Mouse (Mus musculus) stomach, embryonic 15.5 days (tissue): Measurements from ENCODE around the gene Cpsf6. TPM values are rescaled to one million over a fixed set of nuclear protein-coding genes. Genes with fewer than 3 reads are reported as not detected.
"Not testable (repeated sequence)": the region's sequence is repeated elsewhere in the genome, so short reads cannot be mapped to it uniquely, and the experiment has no call there.

ENCODE experiments used
- ATAC-seq: fragments of 200-750 bp; cut with Nextera tagmentation; 2 replicates; pipeline ENCODE4 v1.8.0; 2017; ENCODE audit warnings: low read depth, moderate number of reproducible peaks, moderate TSS enrichment; ENCODE audit not compliant: insufficient read depth, low FRiP score
- H3K27ac ChIP-seq: fragments of 300-500 bp; sonication (generic); 2 replicates; pipeline ENCODE4 v1.5.1; 2015; ENCODE audit warnings: mild to moderate bottlenecking, inconsistent platforms
- H3K27me3 ChIP-seq: fragments of 300-500 bp; sonication (generic); replicated peaks from 2 replicates; pipeline ENCODE4 v1.6.1; 2015; ENCODE audit warnings: inconsistent platforms
- H3K36me3 ChIP-seq: fragments of 300-500 bp; sonication (generic); 2 replicates; pipeline ENCODE4 v1.6.1; 2015; ENCODE audit warnings: inconsistent platforms
- H3K4me1 ChIP-seq: fragments of 300-500 bp; sonication (generic); 2 replicates; pipeline ENCODE4 v1.6.1; 2015; ENCODE audit warnings: inconsistent platforms
- H3K4me2 ChIP-seq: fragments of 300-500 bp; sonication (generic); 2 replicates; pipeline ENCODE4 v1.6.1; 2015; ENCODE audit warnings: mild to moderate bottlenecking, inconsistent platforms
- H3K4me3 ChIP-seq: fragments of 300-500 bp; sonication (generic); replicated peaks from 2 replicates; pipeline ENCODE4 v1.5.1; 2015; ENCODE audit warnings: inconsistent platforms
- H3K9ac ChIP-seq: fragments of 300-500 bp; sonication (generic); 2 replicates; pipeline ENCODE4 v1.6.1; 2015; ENCODE audit warnings: inconsistent platforms
- H3K9me3 ChIP-seq: fragments of 300-500 bp; sonication (generic); 2 replicates; pipeline ENCODE4 v1.6.1; 2016; ENCODE audit warnings: inconsistent platforms
- WGBS: fragments of 180-500 bp; shearing (Covaris S2); methylation state at CpG from one replicate; pipeline ENCODE4 v1.1.7; 2015; 5-methylcytosine and 5-hydroxymethylcytosine counted together
- polyA plus RNA-seq: library from polyadenylated mRNA; unstranded; fragments of >200 nt; fragmentation: Nextera tagmentation; extraction: Ambion mirVana; gene quantifications from 2 replicates; pipeline ENCODE4 v1.2.1, GENCODE M21; 2015

Cpsf6 gene
- polyA plus RNA-seq, 1 experiment from 2014 or later: 117 TPM

DNA sequence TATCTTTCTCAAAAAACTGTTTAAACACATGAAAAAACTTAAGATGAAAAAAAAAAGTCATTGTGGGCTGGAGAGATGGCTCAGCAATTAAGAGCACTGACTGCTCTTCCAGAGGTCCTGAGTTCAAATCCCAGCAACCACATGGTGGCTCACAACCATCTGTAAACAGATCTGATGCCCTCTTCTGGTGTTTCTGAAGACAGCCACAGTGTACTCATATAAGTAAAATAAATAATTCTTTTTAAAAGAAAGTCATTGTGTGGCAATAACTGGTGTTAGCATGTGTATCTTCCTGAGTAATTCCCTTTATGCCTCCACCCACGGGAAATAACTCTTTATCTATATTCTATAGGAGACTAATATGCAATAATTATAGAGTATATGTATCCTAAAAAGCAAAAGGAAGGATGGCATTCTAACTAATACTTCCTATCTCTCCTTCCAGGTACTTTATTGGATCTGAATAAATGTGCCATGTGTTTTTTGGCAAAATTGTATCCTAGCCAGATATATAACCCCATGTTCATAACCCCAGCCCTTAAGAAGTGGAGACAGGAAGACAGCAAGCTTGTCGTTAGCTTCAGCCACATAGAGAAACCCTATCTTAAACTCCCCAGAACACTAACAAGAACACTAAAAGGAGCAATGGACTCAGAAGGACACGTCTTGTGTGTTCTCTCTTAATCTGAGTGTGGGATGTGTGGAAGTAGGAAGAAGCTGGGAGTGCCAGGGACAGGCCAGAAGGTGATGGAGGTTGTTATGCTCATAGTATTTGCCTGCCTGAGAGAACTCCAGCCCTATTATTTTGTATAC is 15.1 kb upstream of the Cpsf6 start:
- 68% methylated on average over 3 of the region's 3 CpGs for WGBS
- no peak overlapping the region for H3K9ac ChIP-seq
- no peak overlapping the region for H3K4me2 ChIP-seq
- no peaks in the 10 kb centered on the region for H3K4me1 ChIP-seq
- H3K36me3 ChIP-seq: no peaks in the 10 kb centered on the region
- no peak overlapping the region for H3K27ac ChIP-seq
- H3K27me3 ChIP-seq: no peaks in the 10 kb centered on the region
- ATAC-seq: no peak
- no peak overlapping the region for H3K4me3 ChIP-seq
- no peaks in the 10 kb centered on the region for H3K9me3 ChIP-seq

DNA sequence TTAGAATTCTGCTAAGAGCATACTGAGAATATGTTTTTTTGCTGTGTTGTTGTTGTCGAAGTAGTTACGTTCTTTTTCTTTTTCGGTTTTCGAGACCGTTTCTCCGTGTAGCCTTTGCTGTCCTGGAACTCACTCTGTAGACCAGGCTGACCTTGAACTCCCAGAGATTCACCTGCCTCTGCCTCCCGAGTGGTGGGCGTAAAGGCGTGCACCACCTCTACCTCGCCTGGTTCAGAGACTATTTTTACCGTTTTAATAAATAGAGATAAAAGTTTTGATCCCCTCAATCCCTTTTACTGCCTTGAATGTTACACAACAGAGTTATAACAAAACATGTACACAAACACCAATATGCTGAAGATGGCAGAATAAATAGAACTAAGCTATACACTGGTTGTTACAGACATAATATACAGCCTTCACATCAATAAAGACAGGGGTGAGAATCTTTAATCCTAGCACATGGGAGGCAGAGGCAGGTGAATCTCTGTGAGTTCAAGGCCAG is 14.1 kb upstream of the Cpsf6 start:
- H3K9ac ChIP-seq: 0 out of 2 replicates have a peak overlapping the region, but pooled peaks have one; percentile 13
- H3K27me3 ChIP-seq: no peaks in the 10 kb centered on the region
- no peaks in the 10 kb centered on the region for H3K9me3 ChIP-seq
- WGBS: 49% methylated on average over 11 of the region's 11 CpGs
- peak overlapping the region; percentile 41 for H3K4me3 ChIP-seq
- no peak for ATAC-seq
- H3K4me2 ChIP-seq: peak overlapping the region; percentile 65
- H3K36me3 ChIP-seq: no peaks in the 10 kb centered on the region
- no peaks in the 10 kb centered on the region for H3K4me1 ChIP-seq
- no peak overlapping the region for H3K27ac ChIP-seq

DNA sequence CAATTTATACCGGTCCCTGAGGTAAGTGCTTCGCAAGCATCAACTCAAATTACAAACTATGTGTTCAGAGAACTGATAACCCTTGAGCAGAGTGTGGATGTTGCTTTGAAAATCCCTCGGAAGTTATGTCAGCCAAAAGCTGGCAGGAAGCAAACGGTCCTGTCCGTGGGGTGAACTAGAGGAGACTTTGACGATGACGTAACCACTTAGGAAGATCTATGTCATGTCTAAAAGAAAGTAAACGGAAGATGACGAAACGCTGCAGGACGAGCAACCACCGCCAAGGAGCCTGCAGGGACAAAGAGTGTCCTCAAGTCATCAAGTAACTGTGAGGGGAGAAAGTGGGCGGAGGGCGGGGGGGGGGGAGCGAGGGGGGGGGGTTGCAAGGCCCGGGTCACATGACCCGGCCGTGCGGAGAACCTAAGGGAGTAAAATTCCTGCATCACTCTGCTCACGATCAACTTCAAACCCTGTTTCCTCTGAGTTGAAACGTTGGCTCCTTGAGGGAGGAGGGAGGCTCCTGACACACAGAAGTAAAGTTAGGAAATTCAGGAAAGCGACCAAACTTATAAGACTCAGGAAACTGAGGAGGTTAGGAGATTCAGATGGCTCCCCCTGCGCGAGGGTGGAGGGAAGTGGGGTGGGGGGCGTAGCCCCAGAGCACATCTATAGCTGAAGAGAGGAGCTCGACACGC is 13.5 kb upstream of the Cpsf6 start:
- WGBS: 1% methylated on average over 21 of the region's 27 CpGs
- Histone ChIP-seq H3K27me3 (no peaks in the 10 kb centered on the region), H3K4me2 (peak overlapping the region; percentile 65), H3K36me3 (no peaks in the 10 kb centered on the region), H3K9ac (0 out of 2 replicates have a peak overlapping the region, but pooled peaks have one; percentile 13), H3K4me1 (no peaks in the 10 kb centered on the region), H3K27ac (no peak overlapping the region), H3K4me3 (peak overlapping the region; percentile 41), H3K9me3 (no peaks in the 10 kb centered on the region)
- no peak; the same call in 1 of the 2 replicates for ATAC-seq

DNA sequence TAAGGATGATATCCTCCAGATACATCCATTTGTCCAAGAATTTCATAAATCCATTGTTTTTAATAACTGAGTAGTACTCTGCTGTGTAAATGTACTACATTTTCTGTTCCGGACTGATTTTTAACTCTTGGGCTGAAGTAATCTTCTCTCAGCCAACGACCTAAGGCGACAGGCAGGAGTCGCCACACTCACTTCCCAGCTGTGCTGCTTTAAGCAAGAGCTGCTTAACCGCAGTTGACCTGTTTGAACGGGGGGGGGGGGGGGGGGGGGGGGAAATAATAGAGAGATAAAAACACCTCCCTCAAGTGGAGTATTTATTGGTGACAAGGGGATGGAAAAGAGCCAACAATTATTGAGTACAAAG is 13.0 kb upstream of the Cpsf6 start:
- no peak overlapping the region for H3K9ac ChIP-seq
- 8% methylated on average over 6 of the region's 6 CpGs for WGBS
- peak overlapping the region; percentile 65 for H3K4me2 ChIP-seq
- no peak for ATAC-seq
- H3K9me3 ChIP-seq: no peaks in the 10 kb centered on the region
- H3K27me3 ChIP-seq: no peaks in the 10 kb centered on the region
- peak overlapping the region; percentile 41 for H3K4me3 ChIP-seq
- no peak overlapping the region for H3K27ac ChIP-seq
- no peaks in the 10 kb centered on the region for H3K36me3 ChIP-seq
- no peaks in the 10 kb centered on the region for H3K4me1 ChIP-seq

DNA sequence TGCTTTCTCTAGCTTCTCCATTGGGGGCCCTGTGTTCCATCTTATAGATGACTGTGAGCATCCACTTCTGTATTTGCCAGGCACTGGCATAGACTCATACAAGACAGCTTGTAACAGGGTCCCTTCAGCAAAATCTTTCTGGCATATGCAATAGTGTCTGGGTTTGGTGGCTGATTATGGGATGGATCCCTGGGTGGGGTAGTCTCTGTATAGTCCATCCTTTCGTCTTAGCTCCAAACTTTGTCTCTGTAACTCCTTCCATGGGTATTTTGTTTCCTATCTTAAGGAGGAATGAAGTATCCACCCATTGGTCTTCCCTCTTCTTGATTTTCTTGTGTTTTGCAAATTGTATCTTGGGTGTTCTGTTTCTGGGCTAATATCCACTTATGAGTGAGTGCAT is 12.6 kb upstream of the Cpsf6 start:
- not testable (repeated sequence) for H3K4me2 ChIP-seq, H3K9ac ChIP-seq, H3K27ac ChIP-seq, H3K9me3 ChIP-seq, H3K4me1 ChIP-seq, H3K36me3 ChIP-seq, H3K4me3 ChIP-seq, ATAC-seq, H3K27me3 ChIP-seq
- 85% methylated on average over 1 of the region's 1 CpGs for WGBS

DNA sequence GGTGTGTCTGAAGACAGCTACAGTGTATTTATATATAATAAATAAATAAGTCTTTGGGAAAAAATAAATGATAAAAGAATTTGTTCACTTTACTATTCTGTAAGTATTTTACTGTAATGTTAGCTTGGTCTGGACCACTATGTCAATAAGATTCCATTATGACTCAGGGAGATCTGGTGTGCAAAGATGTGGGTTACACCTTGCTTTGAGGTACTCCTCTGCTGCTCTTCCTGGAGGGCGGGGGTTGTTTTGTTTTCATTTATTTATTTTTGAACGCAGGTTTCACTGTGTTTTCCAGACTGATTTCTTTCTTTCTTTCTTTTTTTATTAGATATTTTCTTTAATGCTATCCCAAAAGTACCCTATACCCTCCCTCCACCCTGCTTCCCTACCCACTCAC is 12.0 kb upstream of the Cpsf6 start:
- H3K36me3 ChIP-seq: no peaks in the 10 kb centered on the region
- no peaks in the 10 kb centered on the region for H3K4me1 ChIP-seq
- no peak overlapping the region for H3K4me3 ChIP-seq
- ATAC-seq: no peak
- WGBS: 85% methylated on average over 2 of the region's 2 CpGs
- H3K9me3 ChIP-seq: no peaks in the 10 kb centered on the region
- no peaks in the 10 kb centered on the region for H3K27me3 ChIP-seq
- no peak overlapping the region for H3K27ac ChIP-seq
- H3K9ac ChIP-seq: no peak overlapping the region
- no peak overlapping the region for H3K4me2 ChIP-seq

DNA sequence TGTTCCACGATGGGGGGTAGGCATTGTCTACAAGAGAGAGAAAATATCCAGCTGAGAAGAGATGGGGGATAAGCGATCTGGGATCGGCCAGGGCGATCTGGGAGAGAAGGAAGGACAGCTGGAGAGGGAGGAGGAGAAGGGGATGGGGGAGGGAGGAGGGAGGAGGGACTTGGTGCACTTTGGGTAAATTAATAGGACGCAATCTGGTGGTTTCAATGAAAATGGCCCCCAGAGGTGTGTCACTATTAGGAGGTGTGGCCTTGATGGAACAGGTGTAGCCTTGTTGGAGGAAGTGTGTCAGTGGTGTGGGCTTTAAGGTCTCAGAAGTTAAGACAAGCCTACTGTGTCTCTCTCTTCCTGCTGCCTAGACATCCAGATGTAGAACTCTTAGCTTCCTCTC is 11.2 kb upstream of the Cpsf6 start:
- Histone ChIP-seq H3K4me3 (no peak overlapping the region), H3K27ac (no peak overlapping the region), H3K4me2 (no peak overlapping the region), H3K27me3 (no peaks in the 10 kb centered on the region), H3K4me1 (no peaks in the 10 kb centered on the region), H3K9me3 (no peaks in the 10 kb centered on the region), H3K9ac (no peak overlapping the region), H3K36me3 (no peaks in the 10 kb centered on the region)
- no peak for ATAC-seq
- WGBS: 37% methylated on average over 5 of the region's 5 CpGs

DNA sequence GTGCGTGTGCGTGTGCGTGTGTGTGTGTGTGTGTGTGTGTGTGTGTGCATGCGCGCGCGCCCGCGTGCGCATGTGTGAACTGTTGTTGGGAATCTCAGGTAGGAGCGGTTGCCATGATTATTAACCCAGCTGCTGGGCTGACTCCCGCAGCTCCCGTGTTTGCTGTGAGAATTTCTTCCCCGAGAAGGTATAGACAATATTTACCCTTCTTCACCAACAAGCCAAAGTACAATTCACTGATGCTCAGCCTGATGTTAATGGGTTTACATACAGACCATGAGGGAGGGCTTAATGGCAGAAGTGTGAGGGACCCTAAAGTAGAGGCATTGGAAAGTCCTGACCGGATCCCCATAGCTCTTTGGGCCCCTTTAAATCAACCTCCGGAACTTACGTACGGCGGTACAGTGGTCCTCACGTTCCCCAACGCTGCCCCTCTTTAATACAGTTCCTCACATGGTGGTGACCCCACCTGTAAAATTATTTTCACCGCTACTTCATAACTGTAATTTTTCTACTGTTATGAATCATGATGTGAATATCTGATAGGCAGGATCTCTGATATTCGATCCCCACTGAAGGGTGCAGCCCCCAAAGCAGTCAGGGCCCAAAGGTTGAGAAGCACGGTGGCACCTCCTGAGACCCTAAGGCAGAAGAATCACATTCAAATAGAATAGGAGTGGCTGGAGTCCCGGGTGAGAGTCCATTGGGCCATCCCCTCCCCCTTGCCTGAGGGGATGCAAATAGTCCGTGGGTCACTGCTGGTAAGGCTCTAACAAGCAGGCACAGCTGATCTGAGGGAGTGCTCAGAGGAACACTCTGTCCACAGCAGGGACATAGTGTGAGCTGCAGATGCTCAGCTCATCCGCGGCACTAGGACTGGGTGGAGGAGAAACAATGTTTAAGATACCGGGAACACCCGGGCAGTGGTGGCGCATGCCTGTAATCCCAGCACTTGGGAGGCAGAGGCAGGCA is 10.4 kb upstream of the Cpsf6 start:
- 42% methylated on average over 31 of the region's 31 CpGs for WGBS
- no peaks in the 10 kb centered on the region for H3K9me3 ChIP-seq
- H3K36me3 ChIP-seq: no peaks in the 10 kb centered on the region
- no peak overlapping the region for H3K9ac ChIP-seq
- H3K27ac ChIP-seq: no peak overlapping the region
- ATAC-seq: no peak; the same call in 1 of the 2 replicates
- H3K4me3 ChIP-seq: no peak overlapping the region
- H3K4me2 ChIP-seq: no peak overlapping the region
- H3K4me1 ChIP-seq: no peaks in the 10 kb centered on the region
- no peaks in the 10 kb centered on the region for H3K27me3 ChIP-seq

DNA sequence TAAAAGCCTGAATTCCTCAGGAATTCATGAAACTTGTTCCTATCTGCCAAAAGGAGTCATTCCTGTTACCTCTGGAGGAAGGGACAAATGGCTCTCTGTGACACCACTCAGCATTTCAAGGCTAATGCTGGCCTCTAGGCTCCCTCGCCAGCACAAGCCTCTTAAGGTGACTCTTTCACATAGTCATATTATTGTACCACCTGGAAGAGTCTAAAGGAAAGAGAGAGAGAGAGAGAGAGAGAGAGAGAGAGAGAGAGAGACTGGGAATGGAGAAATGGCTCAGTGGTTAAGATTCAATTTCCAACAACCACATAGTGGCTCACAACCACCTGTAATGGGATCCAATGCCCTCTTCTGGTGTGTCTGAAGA is 9.5 kb upstream of the Cpsf6 start:
- no peaks in the 10 kb centered on the region for H3K9me3 ChIP-seq
- no peak overlapping the region for H3K4me3 ChIP-seq
- H3K9ac ChIP-seq: no peak overlapping the region
- no peak overlapping the region for H3K27ac ChIP-seq
- no peaks in the 10 kb centered on the region for H3K27me3 ChIP-seq
- H3K4me1 ChIP-seq: no peaks in the 10 kb centered on the region
- WGBS: 86% methylated on average over 1 of the region's 1 CpGs
- H3K4me2 ChIP-seq: no peak overlapping the region
- ATAC-seq: no peak
- H3K36me3 ChIP-seq: no peaks in the 10 kb centered on the region

DNA sequence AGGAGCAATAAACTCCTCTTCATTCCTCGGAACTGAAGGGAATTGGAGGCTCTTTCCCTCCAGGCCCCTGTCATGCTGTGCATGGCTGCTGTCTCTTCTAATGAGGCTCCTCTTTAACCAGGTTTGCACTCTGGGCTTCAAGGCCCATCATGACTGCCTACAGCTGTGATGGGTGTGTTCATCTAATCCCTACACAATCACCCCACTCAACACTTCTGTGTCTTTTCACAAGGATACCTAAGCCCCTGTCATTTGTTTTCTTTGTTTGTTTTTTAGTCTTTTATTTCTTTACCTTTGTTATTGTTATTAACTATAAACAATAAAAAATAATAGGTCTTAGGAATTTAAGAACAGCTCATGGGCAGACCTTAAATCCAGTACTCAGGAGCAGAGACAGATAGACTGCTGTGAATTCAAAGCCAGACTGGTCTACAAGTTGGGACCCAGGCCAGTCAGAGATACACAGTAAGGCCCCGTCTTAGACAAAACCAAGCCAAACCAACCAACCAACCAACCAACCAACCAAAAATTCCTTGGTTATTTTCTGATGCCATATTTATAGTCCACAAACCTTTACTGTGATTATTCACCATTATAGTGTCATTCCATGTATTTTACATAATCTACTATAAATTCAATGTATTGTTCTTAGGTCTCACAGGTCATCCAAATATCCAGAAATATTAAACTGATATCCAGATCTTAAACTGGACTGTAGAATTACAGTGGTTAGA is 9.0 kb upstream of the Cpsf6 start:
- Histone ChIP-seq H3K9ac (no peak overlapping the region), H3K27ac (no peak overlapping the region), H3K4me1 (no peaks in the 10 kb centered on the region), H3K4me2 (no peak overlapping the region), H3K9me3 (no peaks in the 10 kb centered on the region), H3K4me3 (no peak overlapping the region), H3K27me3 (no peaks in the 10 kb centered on the region), H3K36me3 (no peaks in the 10 kb centered on the region)
- no peak for ATAC-seq
- WGBS: 74% methylated on average over 2 of the region's 2 CpGs

DNA sequence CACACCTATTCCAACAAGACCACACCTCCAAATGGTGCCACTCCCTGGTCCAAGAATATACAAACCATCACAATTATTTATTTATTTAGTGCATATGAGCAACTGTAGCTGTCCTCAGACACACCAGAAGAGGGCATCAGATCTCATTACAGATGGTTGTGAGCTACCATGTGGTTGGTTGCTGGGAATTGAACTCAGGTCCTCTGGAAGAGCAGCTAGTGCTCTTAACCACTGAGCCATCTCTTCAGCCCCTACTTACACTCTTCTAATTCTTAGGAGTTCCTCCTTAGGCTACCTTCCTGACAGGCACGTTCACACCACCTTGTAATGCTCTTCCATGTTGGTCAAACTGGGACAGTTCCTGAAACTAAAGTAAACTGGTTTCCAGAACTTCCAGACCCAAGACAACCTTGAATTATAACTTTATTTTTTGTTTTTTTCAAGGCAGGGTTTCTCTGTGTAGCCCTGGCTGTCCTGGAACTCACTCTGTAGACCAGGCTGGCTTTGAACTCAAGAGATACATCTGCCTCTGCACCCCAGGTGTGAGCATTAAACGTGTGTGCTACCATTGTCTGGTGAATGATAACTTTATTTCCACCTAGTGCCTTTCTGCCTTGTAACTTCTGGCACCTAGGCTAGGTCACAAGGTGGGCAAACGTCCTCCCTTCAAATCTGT is 8.3 kb upstream of the Cpsf6 start:
- not testable (repeated sequence) for H3K4me3 ChIP-seq, H3K4me1 ChIP-seq, H3K4me2 ChIP-seq, ATAC-seq, H3K27ac ChIP-seq, H3K27me3 ChIP-seq, H3K9ac ChIP-seq, H3K36me3 ChIP-seq, H3K9me3 ChIP-seq
- WGBS: 50% methylated on average over 3 of the region's 3 CpGs
